Mouse (Mus musculus): ENCODE measurements around the gene Ttc23. TPM values are rescaled to one million over a fixed set of nuclear protein-coding genes. Genes with fewer than 3 reads are reported as not detected.

The Ttc23 gene
- polyA plus RNA-seq, 1 experiment from 2014 or later = 28.1 TPM

DNA sequence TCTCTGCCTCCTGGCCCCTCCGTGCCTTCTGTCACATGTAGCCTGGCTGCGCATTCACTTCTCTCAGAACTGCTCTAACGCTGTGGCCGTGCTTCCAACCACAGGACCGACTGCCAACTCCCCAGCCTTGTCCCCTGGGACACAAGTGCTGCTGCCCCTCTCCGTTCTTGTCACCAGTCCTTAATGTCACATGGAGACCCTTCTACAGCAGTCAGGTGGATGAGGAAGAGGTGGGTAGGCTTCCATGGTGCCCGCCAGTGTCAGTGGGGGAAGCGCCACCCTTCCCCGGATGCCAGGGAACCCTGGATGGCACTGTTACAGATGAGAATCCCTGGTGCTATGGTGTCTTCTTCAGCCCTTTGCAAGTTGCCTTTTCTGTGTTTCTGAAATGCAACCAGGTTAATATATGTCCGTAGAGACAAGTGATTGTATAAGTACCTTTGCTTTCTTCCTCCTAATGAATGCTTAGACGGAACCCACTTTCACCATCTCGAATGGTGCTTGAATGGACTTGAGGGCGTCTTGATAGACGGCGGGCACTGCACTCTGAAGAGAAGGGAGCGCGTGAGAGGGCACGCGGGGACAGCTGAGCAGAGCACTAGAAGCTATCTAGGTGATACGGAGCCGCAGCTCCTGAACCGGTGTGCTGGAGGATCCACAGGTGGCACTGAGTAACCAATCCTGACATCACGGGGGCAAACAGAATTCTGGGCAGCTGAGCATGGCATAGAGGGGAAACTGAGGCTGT lies 45.8 kb downstream of the Ttc23 start:
- ATAC-seq (ENCODE audit: low read depth) (no peak), DNase-seq (ENCODE audit: low spot score) (no peak)
- no peaks in the 10 kb centered on the region for H3K4me1 ChIP-seq (ENCODE audit: control insufficient read depth, insufficient read depth, low read length)
- no peak overlapping the region for H3K4me2 ChIP-seq (ENCODE audit: low read depth, low read length)
- 88% methylated on average over 23 of the region's 23 CpGs for WGBS
- H3K36me3 ChIP-seq (ENCODE audit: control insufficient read depth, insufficient read depth, low read length) = peaks cover 11% of the 10 kb centered on the region; the same call in 1 of the 2 replicates
- no peaks in the 10 kb centered on the region for H3K9me3 ChIP-seq (ENCODE audit: control insufficient read depth, low read length)
- no peak overlapping the region for H3K27ac ChIP-seq (replicated peaks; ENCODE audit: low read depth, low read length)
- H3K4me3 ChIP-seq (ENCODE audit: low read depth, low read length) = no peak overlapping the region
- no peak overlapping the region for H3K9ac ChIP-seq (ENCODE audit: low read depth, low read length)
- no peaks in the 10 kb centered on the region for H3K27me3 ChIP-seq (replicated peaks; ENCODE audit: control insufficient read depth, insufficient read depth, low read length)

DNA sequence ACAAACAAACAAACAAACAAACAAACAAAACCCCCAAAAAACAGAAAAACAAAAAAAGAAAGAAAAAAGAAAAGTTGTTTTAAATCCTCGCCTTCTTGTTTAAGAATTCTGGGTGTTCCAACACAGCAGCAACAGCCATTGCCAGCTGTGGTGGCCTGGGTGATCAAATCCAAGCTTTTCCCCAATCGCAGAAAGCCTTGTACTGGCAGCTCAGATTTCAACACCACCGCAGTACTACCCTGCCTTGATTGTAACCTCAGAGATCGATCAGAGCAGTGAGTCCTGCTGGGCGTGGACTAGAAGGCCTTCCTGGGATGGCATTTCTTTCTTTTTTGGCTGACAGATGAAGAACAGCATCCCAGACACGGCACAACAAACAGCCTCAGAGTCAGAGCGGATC lies 48.7 kb downstream of the Ttc23 start:
- peaks cover 25% of the 10 kb centered on the region; the same call in 1 of the 2 replicates for H3K36me3 ChIP-seq (ENCODE audit: control insufficient read depth, insufficient read depth, low read length)
- WGBS = 72% methylated on average over 7 of the region's 7 CpGs
- H3K27ac ChIP-seq (replicated peaks; ENCODE audit: low read depth, low read length) = no peak overlapping the region
- H3K4me2 ChIP-seq (ENCODE audit: low read depth, low read length) = no peak overlapping the region
- no peak for ATAC-seq (ENCODE audit: low read depth)
- H3K27me3 ChIP-seq (replicated peaks; ENCODE audit: control insufficient read depth, insufficient read depth, low read length) = no peaks in the 10 kb centered on the region
- H3K4me3 ChIP-seq (ENCODE audit: low read depth, low read length) = no peak overlapping the region
- DNase-seq (ENCODE audit: low spot score) = no peak
- H3K9ac ChIP-seq (ENCODE audit: low read depth, low read length) = no peak overlapping the region
- no peaks in the 10 kb centered on the region for H3K4me1 ChIP-seq (ENCODE audit: control insufficient read depth, insufficient read depth, low read length)
- no peaks in the 10 kb centered on the region for H3K9me3 ChIP-seq (ENCODE audit: control insufficient read depth, low read length)

DNA sequence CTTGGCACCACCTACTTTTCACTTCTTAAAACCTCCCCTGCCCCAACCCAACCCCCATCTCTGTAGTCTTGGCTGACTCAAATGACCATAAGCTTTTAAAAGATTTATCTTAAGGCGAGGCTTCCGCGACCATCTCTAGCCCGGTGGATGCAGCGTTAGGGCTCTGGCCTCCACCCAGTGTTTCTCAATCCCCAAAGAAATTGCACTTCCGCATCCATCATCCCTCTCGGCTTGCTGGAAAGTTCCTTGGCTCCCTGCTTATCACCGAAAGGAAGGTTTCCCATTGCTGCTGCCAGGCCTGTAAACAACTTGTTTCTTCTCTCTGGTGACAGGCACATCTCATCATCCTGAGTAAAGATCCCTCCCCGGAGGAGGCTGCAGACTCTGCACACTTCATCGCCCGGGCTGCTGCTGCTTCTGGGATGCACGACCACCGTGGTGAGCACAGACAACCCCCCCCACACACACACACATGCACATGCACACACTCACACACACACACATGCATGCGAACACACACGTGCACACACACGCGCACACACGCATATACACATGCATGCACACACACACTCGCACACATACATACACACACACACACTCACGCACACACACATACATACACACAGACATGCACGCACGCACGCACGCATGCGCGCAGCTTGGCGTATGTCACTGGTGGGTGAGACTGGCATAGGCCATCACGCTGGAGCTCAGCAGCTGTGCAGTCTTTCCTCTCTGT lies 50.9 kb downstream of the Ttc23 start:
- H3K4me1 ChIP-seq (ENCODE audit: control insufficient read depth, insufficient read depth, low read length) = no peaks in the 10 kb centered on the region
- no peak for ATAC-seq (ENCODE audit: low read depth)
- H3K9ac ChIP-seq (ENCODE audit: low read depth, low read length) = no peak overlapping the region
- no peak overlapping the region for H3K27ac ChIP-seq (replicated peaks; ENCODE audit: low read depth, low read length)
- no peaks in the 10 kb centered on the region for H3K9me3 ChIP-seq (ENCODE audit: control insufficient read depth, low read length)
- DNase-seq (ENCODE audit: low spot score) = no peak
- no peaks in the 10 kb centered on the region for H3K27me3 ChIP-seq (replicated peaks; ENCODE audit: control insufficient read depth, insufficient read depth, low read length)
- H3K4me2 ChIP-seq (ENCODE audit: low read depth, low read length) = no peak overlapping the region
- WGBS = 94% methylated on average over 28 of the region's 28 CpGs
- no peak overlapping the region for H3K4me3 ChIP-seq (ENCODE audit: low read depth, low read length)
- peaks cover 25% of the 10 kb centered on the region; the same call in 1 of the 2 replicates for H3K36me3 ChIP-seq (ENCODE audit: control insufficient read depth, insufficient read depth, low read length)

DNA sequence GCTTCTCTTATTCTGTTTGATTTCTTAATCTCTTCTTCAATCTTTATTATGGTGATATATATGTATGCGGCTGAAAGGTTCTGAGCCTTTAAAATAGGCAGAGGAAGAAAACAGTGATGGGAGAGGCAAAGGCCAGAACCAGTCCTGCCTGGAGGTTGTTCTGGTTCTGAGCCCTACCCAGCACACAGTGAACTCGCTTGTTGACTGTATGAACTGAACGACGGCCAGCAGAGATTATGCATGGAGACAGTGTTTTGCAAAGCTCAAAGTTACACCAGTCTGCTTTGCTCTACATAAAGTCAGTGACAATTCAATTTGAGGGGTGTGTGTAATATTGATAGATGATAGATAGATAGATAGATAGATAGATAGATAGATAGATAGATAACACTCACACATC lies 52.1 kb downstream of the Ttc23 start:
- H3K9ac ChIP-seq (ENCODE audit: low read depth, low read length) = no peak overlapping the region
- no peak overlapping the region for H3K27ac ChIP-seq (replicated peaks; ENCODE audit: low read depth, low read length)
- no peaks in the 10 kb centered on the region for H3K4me1 ChIP-seq (ENCODE audit: control insufficient read depth, insufficient read depth, low read length)
- no peaks in the 10 kb centered on the region for H3K9me3 ChIP-seq (ENCODE audit: control insufficient read depth, low read length)
- no peak overlapping the region for H3K4me2 ChIP-seq (ENCODE audit: low read depth, low read length)
- no peaks in the 10 kb centered on the region for H3K27me3 ChIP-seq (replicated peaks; ENCODE audit: control insufficient read depth, insufficient read depth, low read length)
- 95% methylated on average over 4 of the region's 4 CpGs for WGBS
- peaks cover 27% of the 10 kb centered on the region; the same call in 1 of the 2 replicates for H3K36me3 ChIP-seq (ENCODE audit: control insufficient read depth, insufficient read depth, low read length)
- DNase-seq (ENCODE audit: low spot score) (no peak), ATAC-seq (ENCODE audit: low read depth) (no peak)
- H3K4me3 ChIP-seq (ENCODE audit: low read depth, low read length) = no peak overlapping the region

- Histone ChIP-seq H3K4me3 (ENCODE audit: low read depth, low read length) (no peak overlapping the region), H3K27ac (replicated peaks; ENCODE audit: low read depth, low read length) (no peak overlapping the region), H3K4me1 (ENCODE audit: control insufficient read depth, insufficient read depth, low read length) (no peaks in the 10 kb centered on the region), H3K36me3 (ENCODE audit: control insufficient read depth, insufficient read depth, low read length) (peaks cover 30% of the 10 kb centered on the region; the same call in 1 of the 2 replicates), H3K9me3 (ENCODE audit: control insufficient read depth, low read length) (no peaks in the 10 kb centered on the region), H3K9ac (ENCODE audit: low read depth, low read length) (no peak overlapping the region), H3K27me3 (replicated peaks; ENCODE audit: control insufficient read depth, insufficient read depth, low read length) (no peaks in the 10 kb centered on the region), H3K4me2 (ENCODE audit: low read depth, low read length) (no peak overlapping the region)
- ATAC-seq (ENCODE audit: low read depth) (no peak), DNase-seq (ENCODE audit: low spot score) (no peak)
Measured at GRCm38 (mm10) chr7:67700846-67701245, 53.6 kb downstream of the Ttc23 start.

GRCm38 (mm10) chr7:67701252-67701914 lies 54.2 kb downstream of the Ttc23 start:
- ATAC-seq (ENCODE audit: low read depth) = no peak
- Histone ChIP-seq H3K27ac (replicated peaks; ENCODE audit: low read depth, low read length) (no peak overlapping the region), H3K4me3 (ENCODE audit: low read depth, low read length) (no peak overlapping the region), H3K9ac (ENCODE audit: low read depth, low read length) (no peak overlapping the region), H3K9me3 (ENCODE audit: control insufficient read depth, low read length) (no peaks in the 10 kb centered on the region), H3K4me2 (ENCODE audit: low read depth, low read length) (no peak overlapping the region), H3K36me3 (ENCODE audit: control insufficient read depth, insufficient read depth, low read length) (peaks cover 25% of the 10 kb centered on the region; the same call in 1 of the 2 replicates), H3K27me3 (replicated peaks; ENCODE audit: control insufficient read depth, insufficient read depth, low read length) (no peaks in the 10 kb centered on the region), H3K4me1 (ENCODE audit: control insufficient read depth, insufficient read depth, low read length) (no peaks in the 10 kb centered on the region)
- 63% methylated on average over 17 of the region's 17 CpGs for WGBS
- no peak for DNase-seq (ENCODE audit: low spot score)

GRCm38 (mm10) chr7:67708160-67708559 lies 61.0 kb downstream of the Ttc23 start:
- 77% methylated on average over 6 of the region's 6 CpGs for WGBS

DNA sequence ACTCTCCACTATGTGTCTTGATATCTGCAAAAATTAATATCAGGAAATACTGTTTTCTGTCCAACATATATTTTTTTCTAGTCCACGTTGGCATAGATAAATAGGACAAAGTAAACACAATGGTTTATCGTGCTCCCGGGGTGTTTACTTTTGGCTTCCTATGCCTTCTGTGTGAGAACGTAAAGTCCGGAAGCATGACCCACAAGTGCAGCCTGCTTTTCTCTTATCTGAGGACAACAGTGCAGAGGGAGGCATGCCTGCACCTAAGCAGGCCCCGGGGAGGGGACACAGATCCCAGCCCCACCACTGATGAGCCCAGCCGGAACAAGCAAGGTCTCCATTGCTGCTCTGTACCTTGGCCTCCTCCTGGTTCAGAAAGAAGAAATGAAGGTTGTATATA lies 63.0 kb downstream of the Ttc23 start:
- ATAC-seq (ENCODE audit: low read depth) = no peak
- 88% methylated on average over 7 of the region's 7 CpGs for WGBS
- Histone ChIP-seq H3K4me2 (ENCODE audit: low read depth, low read length) (no peak overlapping the region), H3K27ac (replicated peaks; ENCODE audit: low read depth, low read length) (no peak overlapping the region), H3K4me3 (ENCODE audit: low read depth, low read length) (no peak overlapping the region), H3K27me3 (replicated peaks; ENCODE audit: control insufficient read depth, insufficient read depth, low read length) (no peaks in the 10 kb centered on the region), H3K4me1 (ENCODE audit: control insufficient read depth, insufficient read depth, low read length) (peaks cover 13% of the 10 kb centered on the region), H3K9me3 (ENCODE audit: control insufficient read depth, low read length) (peaks cover 8% of the 10 kb centered on the region), H3K36me3 (ENCODE audit: control insufficient read depth, insufficient read depth, low read length) (peaks cover 56% of the 10 kb centered on the region), H3K9ac (ENCODE audit: low read depth, low read length) (no peak overlapping the region)
- no peak for DNase-seq (ENCODE audit: low spot score)

More at GRCm38 (mm10) chr7:67708160-67708559, 61.0 kb downstream of the Ttc23 start:
- Histone ChIP-seq H3K9ac (ENCODE audit: low read depth, low read length) (no peak overlapping the region), H3K4me3 (ENCODE audit: low read depth, low read length) (no peak overlapping the region), H3K27ac (replicated peaks; ENCODE audit: low read depth, low read length) (no peak overlapping the region), H3K4me2 (ENCODE audit: low read depth, low read length) (no peak overlapping the region), H3K4me1 (ENCODE audit: control insufficient read depth, insufficient read depth, low read length) (no peaks in the 10 kb centered on the region), H3K9me3 (ENCODE audit: control insufficient read depth, low read length) (peaks cover 7% of the 10 kb centered on the region), H3K27me3 (replicated peaks; ENCODE audit: control insufficient read depth, insufficient read depth, low read length) (no peaks in the 10 kb centered on the region), H3K36me3 (ENCODE audit: control insufficient read depth, insufficient read depth, low read length) (peaks cover 56% of the 10 kb centered on the region)
- ATAC-seq (ENCODE audit: low read depth) (no peak), DNase-seq (ENCODE audit: low spot score) (no peak)

Data from embryonic facial prominence, embryonic 14.5 days (tissue).